Mouse (Mus musculus): ENCODE data around the gene Zxdb. TPM values are rescaled to one million over a fixed set of nuclear protein-coding genes. Genes with fewer than 3 reads are reported as not detected.

Gene Zxdb
- polyA plus RNA-seq (2017; shearing (Covaris generic)), result 14.2 TPM

GRCm38 (mm10) chrX:94724192-94724971 is at the start of gene Zxdb:
Gene Zxdb, plus strand, starts transcription at chrX:94724569.

Other genes starting within 250 kb of the Zxdb start
- 6.1 TPM for gene Maged1, start 182.4 kb upstream of the Zxdb start, polyA plus RNA-seq (2017; shearing (Covaris generic))
- gene Gspt2, start 88.5 kb upstream of the Zxdb start, polyA plus RNA-seq (2017; shearing (Covaris generic)), result 1.4 TPM

Data from effector memory CD4-positive, alpha-beta T cell, adult 5 months (primary cell).